Mouse (Mus musculus): Measurements from ENCODE around the gene Epc2. TPM values are rescaled to one million over a fixed set of nuclear protein-coding genes. Genes with fewer than 3 reads are reported as not detected.

Epc2 gene
- polyA plus RNA-seq, 1 experiment from 2014 or later = 1.9 TPM

DNA sequence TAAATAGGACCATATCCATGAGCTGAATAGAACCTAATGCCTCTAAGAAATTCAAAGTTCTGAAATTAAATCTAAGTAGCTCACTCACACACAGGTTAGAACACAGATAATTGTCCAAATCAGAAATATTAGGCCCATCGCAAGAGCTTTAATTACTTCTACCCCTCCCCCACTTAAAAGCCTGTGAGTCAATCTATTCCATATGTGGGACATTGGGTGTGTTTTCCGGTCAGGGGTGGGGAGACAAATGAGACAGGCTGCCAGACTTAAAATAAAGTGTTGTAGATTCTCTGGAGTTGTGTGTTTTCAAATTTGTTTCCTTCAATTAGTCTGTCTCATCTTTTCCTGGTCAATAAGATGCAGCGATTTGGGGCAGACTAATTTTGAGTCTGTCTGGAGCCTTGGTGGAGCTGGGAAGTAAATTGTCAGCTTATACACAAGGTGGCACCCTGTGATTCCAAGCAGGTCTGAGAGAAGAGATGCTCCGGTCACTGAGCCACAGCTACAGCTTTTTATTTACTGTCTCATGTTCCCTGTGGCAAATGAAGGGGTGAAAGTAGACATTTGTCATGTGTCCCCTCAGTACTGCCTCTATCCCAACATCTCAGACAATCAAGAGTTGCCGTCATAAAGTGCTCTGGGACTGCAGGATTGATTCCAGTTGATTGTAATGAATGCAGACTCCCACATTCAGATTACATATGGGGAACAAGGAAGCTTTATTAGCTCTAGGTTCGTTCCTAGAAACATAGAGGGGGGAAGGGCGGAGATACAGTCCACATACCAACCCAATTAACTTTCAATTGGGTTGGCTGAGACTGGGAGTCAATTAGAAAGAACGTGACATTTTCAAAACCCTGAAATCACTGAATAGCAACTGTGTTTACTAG, 3.5 kb upstream of the Epc2 start:
- WGBS (ENCODE audit: insufficient replicate concordance) = 68% methylated on average over 8 of the region's 8 CpGs
- 0 out of 2 replicates have a peak, but pooled peaks cover 2% of the 10 kb centered on the region for H3K4me1 ChIP-seq (ENCODE audit: insufficient read depth)
- H3K4me3 ChIP-seq (ENCODE audit: low read depth, low read length) = no peak overlapping the region
- H3K9ac ChIP-seq (replicated peaks) = no peak overlapping the region
- no peaks in the 10 kb centered on the region for H3K36me3 ChIP-seq (replicated peaks; ENCODE audit: insufficient read depth, low read length)
- H3K9me3 ChIP-seq (ENCODE audit: low read length) = no peaks in the 10 kb centered on the region
- no peak overlapping the region for H3K4me2 ChIP-seq (ENCODE audit: low read depth, low read length)
- ATAC-seq (no peak), DNase-seq (no peak)
- TF ChIP-seq EP300 (IDR thresholded peaks at IDR 0.05; ENCODE audit: low read depth) = no peak
- 0 out of 2 replicates have a peak, but pooled peaks have one; percentile 22 for TF ChIP-seq CTCF (IDR thresholded peaks at IDR 0.05; ENCODE audit: low read depth)
- no peak overlapping the region for H3K27ac ChIP-seq (ENCODE audit: low read depth)
- H3K27me3 ChIP-seq (ENCODE audit: insufficient read depth, low read length) = no peaks in the 10 kb centered on the region

DNA sequence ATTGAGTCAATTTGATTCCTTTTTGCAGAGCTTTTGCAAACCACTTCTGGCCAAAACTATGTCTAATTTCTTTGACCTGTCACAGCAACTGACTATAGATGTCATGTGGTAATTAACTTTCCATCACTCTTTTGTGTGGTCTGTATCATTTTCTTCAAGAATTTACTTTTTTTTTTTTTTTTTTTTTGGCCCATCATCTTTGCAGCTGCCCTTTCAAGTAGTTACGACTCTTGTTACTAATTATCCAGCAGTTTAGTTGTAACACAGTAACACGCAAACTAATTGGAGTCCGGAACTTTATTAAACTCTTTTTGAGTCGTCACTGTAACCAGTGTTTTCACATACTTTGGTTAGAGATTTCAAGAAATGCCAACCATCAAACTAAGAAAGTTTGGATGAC, 819 bp upstream of the Epc2 start:
- Histone ChIP-seq H3K4me1 (ENCODE audit: insufficient read depth) (peaks cover 7% of the 10 kb centered on the region; the same call in 1 of the 2 replicates), H3K9ac (replicated peaks) (peak overlapping the region; percentile 94), H3K4me3 (ENCODE audit: low read depth, low read length) (peak overlapping the region; percentile 88), H3K9me3 (ENCODE audit: low read length) (no peaks in the 10 kb centered on the region), H3K36me3 (replicated peaks; ENCODE audit: insufficient read depth, low read length) (no peaks in the 10 kb centered on the region), H3K27ac (ENCODE audit: low read depth) (no peak overlapping the region), H3K27me3 (ENCODE audit: insufficient read depth, low read length) (no peaks in the 10 kb centered on the region), H3K4me2 (ENCODE audit: low read depth, low read length) (peak overlapping the region; percentile 90)
- TF ChIP-seq CTCF (IDR thresholded peaks at IDR 0.05; ENCODE audit: low read depth) = no peak
- no peak for TF ChIP-seq EP300 (IDR thresholded peaks at IDR 0.05; ENCODE audit: low read depth)
- no peak for DNase-seq
- 24% methylated on average over 4 of the region's 4 CpGs for WGBS (ENCODE audit: insufficient replicate concordance)
- ATAC-seq = no peak

DNA sequence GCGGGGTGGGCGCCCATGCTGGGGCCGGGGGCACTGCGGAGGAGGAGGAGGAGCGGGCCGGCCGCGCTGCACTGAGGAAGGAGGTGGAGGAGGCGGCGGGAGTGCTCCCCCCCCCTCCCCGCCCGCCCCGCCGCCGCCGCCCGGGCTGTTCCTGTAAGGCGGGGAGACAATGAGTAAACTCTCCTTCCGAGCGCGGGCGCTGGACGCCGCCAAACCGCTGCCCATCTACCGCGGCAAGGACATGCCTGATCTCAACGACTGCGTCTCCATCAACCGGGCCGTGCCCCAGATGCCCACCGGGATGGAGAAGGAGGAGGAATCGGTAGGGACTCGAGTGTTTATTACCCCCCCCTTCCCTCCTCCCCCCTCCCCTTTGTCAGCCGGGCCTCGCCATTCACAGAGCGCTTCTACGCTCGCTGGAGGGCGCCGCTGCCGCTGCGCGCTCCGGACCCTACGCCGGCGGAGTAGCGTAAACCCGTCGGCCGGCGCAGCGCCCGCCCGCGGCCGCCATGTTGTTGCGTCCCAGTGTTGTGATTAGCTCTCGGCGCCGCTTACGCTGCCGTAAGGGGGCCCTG, 438 bp downstream of the Epc2 start:
- Histone ChIP-seq H3K4me2 (ENCODE audit: low read depth, low read length) (peak overlapping the region; percentile 90), H3K4me3 (ENCODE audit: low read depth, low read length) (peak overlapping the region; percentile 88), H3K9me3 (ENCODE audit: low read length) (no peaks in the 10 kb centered on the region), H3K9ac (replicated peaks) (peak overlapping the region; percentile 94), H3K36me3 (replicated peaks; ENCODE audit: insufficient read depth, low read length) (no peaks in the 10 kb centered on the region), H3K27me3 (ENCODE audit: insufficient read depth, low read length) (no peaks in the 10 kb centered on the region), H3K4me1 (ENCODE audit: insufficient read depth) (peaks cover 7% of the 10 kb centered on the region; the same call in 1 of the 2 replicates), H3K27ac (ENCODE audit: low read depth) (peak overlapping the region; percentile 99)
- DNase-seq = peak; percentile 92
- WGBS (ENCODE audit: insufficient replicate concordance) = under 1% methylated on average over 43 of the region's 64 CpGs
- no peak for TF ChIP-seq EP300 (IDR thresholded peaks at IDR 0.05; ENCODE audit: low read depth)
- TF ChIP-seq CTCF (IDR thresholded peaks at IDR 0.05; ENCODE audit: low read depth) = peak; percentile 38
- ATAC-seq = peak; percentile 82

DNA sequence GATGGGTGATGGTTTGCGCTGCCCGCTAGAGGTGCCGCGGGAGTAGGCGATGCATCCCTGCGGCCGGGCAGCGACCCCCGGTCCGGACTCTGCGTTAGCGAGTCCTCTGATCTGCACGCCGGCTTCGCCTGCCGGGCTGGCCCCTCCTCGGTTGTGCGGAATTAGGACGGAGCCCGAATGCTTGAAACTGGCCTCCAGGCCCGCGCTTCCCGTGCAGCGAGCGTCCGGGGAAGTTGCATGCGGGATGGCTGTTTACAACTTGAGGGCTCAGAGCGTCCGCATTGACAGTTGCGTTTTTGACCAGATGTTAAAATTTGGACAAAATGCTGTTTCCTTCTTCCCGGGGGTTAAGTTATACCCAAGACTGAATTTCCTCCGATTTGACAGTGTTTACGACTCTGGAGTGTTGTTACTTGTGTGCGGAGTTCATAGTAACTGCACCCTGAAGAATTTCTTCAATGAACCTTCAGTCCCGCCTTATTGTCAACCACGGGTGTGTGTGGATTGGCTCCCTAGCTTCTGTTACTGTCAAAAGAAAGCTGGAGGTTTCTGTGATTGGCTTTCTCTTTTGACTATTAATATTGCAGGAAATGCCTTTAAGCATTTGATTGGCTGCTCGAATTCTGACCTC, 1.3 kb downstream of the Epc2 start:
- peak overlapping the region; percentile 88 for H3K4me3 ChIP-seq (ENCODE audit: low read depth, low read length)
- H3K36me3 ChIP-seq (replicated peaks; ENCODE audit: insufficient read depth, low read length) = no peaks in the 10 kb centered on the region
- peaks cover 7% of the 10 kb centered on the region; the same call in 1 of the 2 replicates for H3K4me1 ChIP-seq (ENCODE audit: insufficient read depth)
- no peaks in the 10 kb centered on the region for H3K27me3 ChIP-seq (ENCODE audit: insufficient read depth, low read length)
- WGBS (ENCODE audit: insufficient replicate concordance) = under 1% methylated on average over 37 of the region's 37 CpGs
- ATAC-seq (peak; percentile 50), DNase-seq (peak; percentile 58)
- peak; percentile 29; the same call in 1 of the 2 replicates for TF ChIP-seq EP300 (IDR thresholded peaks at IDR 0.05; ENCODE audit: low read depth)
- no peak for TF ChIP-seq CTCF (IDR thresholded peaks at IDR 0.05; ENCODE audit: low read depth)
- H3K27ac ChIP-seq (ENCODE audit: low read depth) = peak overlapping the region; percentile 99
- H3K9me3 ChIP-seq (ENCODE audit: low read length) = no peaks in the 10 kb centered on the region
- peak overlapping the region; percentile 90 for H3K4me2 ChIP-seq (ENCODE audit: low read depth, low read length)
- H3K9ac ChIP-seq (replicated peaks) = peak overlapping the region; percentile 94

DNA sequence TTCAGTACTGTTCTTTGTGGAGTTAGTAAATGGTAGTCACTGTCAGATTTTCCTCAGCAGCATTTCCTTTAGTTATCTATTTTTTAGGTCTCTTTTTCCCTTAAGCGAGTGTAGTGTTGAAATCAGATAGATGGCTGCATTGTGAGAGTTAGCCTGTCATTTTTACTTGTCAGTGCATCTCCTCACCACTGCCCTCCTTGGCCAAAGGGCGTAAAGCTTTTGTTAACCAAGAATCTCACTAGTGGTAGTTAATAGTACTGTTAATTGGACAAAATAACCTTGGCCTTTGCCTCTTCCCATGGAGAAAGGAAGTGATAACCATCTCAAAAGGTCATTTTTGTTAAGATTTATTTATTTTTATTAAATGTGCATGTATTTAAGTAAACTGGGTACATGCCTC, 6.5 kb downstream of the Epc2 start:
- Histone ChIP-seq H3K9ac (replicated peaks) (no peak overlapping the region), H3K36me3 (replicated peaks; ENCODE audit: insufficient read depth, low read length) (no peaks in the 10 kb centered on the region), H3K27ac (ENCODE audit: low read depth) (no peak overlapping the region), H3K27me3 (ENCODE audit: insufficient read depth, low read length) (no peaks in the 10 kb centered on the region), H3K4me1 (ENCODE audit: insufficient read depth) (peaks cover 4% of the 10 kb centered on the region; the same call in 1 of the 2 replicates), H3K9me3 (ENCODE audit: low read length) (peaks cover 4% of the 10 kb centered on the region; the same call in 1 of the 2 replicates), H3K4me2 (ENCODE audit: low read depth, low read length) (no peak overlapping the region), H3K4me3 (ENCODE audit: low read depth, low read length) (no peak overlapping the region)
- 75% methylated on average over 2 of the region's 2 CpGs for WGBS (ENCODE audit: insufficient replicate concordance)
- no peak for ATAC-seq
- DNase-seq = no peak
- TF ChIP-seq EP300 (IDR thresholded peaks at IDR 0.05; ENCODE audit: low read depth) = no peak
- 0 out of 2 replicates have a peak, but pooled peaks have one; percentile 12 for TF ChIP-seq CTCF (IDR thresholded peaks at IDR 0.05; ENCODE audit: low read depth)
